Mouse (Mus musculus): ENCODE data around the gene Bach2.
A peak's percentile ranks its signal among the peaks of the same experiment; 100 is the strongest.

The Bach2 gene

GRCm38 (mm10) chr4:32538088-32538487 is 299.5 kb downstream of the Bach2 start:
- no peak for DNase-seq

GRCm38 (mm10) chr4:32538488-32538887 is 299.9 kb downstream of the Bach2 start:
- DNase-seq, result no peak

- no peak for DNase-seq
These were observed 300.4 kb downstream of the Bach2 start for GRCm38 (mm10) chr4:32538987-32539386.

GRCm38 (mm10) chr4:32544821-32545545 is 306.4 kb downstream of the Bach2 start:
- DNase-seq, result no peak

- DNase-seq, result no peak
These were observed 306.9 kb downstream of the Bach2 start for GRCm38 (mm10) chr4:32545548-32545947.

GRCm38 (mm10) chr4:32549150-32549549 is 310.5 kb downstream of the Bach2 start:
- no peak for DNase-seq

- DNase-seq, result no peak
These were observed 312.7 kb downstream of the Bach2 start for GRCm38 (mm10) chr4:32551337-32551736.

GRCm38 (mm10) chr4:32555506-32555905 is 316.9 kb downstream of the Bach2 start:
- DNase-seq, result no peak

- peak; percentile 78 to 89 for DNase-seq
These were observed 321.6 kb downstream of the Bach2 start for GRCm38 (mm10) chr4:32560246-32560645.

- DNase-seq, result no peak
These were observed 322.3 kb downstream of the Bach2 start for GRCm38 (mm10) chr4:32560724-32561554.

GRCm38 (mm10) chr4:32561555-32562095 is 323.0 kb downstream of the Bach2 start:
- peak; percentile 32 to 46 for DNase-seq

GRCm38 (mm10) chr4:32562319-32563115 is 323.9 kb downstream of the Bach2 start:
- no peak for DNase-seq

GRCm38 (mm10) chr4:32564416-32564815 is 325.8 kb downstream of the Bach2 start:
- DNase-seq, result no peak

- DNase-seq, result no peak
These were observed 326.3 kb downstream of the Bach2 start for GRCm38 (mm10) chr4:32564918-32565317.

- DNase-seq, result no peak
These were observed 330.4 kb downstream of the Bach2 start for GRCm38 (mm10) chr4:32569054-32569453.

GRCm38 (mm10) chr4:32569995-32570938 is 331.7 kb downstream of the Bach2 start:
- DNase-seq, result no peak

GRCm38 (mm10) chr4:32570939-32571317 is 332.3 kb downstream of the Bach2 start:
- no peak for DNase-seq

- DNase-seq, result no peak
These were observed 332.8 kb downstream of the Bach2 start for GRCm38 (mm10) chr4:32571441-32571840.

GRCm38 (mm10) chr4:32572118-32572517 is 333.5 kb downstream of the Bach2 start:
- DNase-seq, result no peak

GRCm38 (mm10) chr4:32573586-32573985 is 335.0 kb downstream of the Bach2 start:
- no peak for DNase-seq

- no peak for DNase-seq
These were observed 336.0 kb downstream of the Bach2 start for GRCm38 (mm10) chr4:32574604-32575003.

GRCm38 (mm10) chr4:32575165-32575564 is 336.6 kb downstream of the Bach2 start:
- no peak for DNase-seq
